Mouse (Mus musculus) kidney, adult 2 months (tissue): ENCODE results near the gene Mslnl.

Experiments
- CTCF ChIP-seq: fragments of 200-500 bp; conservative IDR thresholded peaks from 2 replicates; pipeline ENCODE4 v1.5.1; 2011; ENCODE audit warnings: low read depth, mild to moderate bottlenecking, control low read depth, low read length, moderate library complexity, mixed read lengths; ENCODE audit not compliant: insufficient read depth, insufficient read length
- POLR2A ChIP-seq: fragments of 200-500 bp; IDR thresholded peaks from one replicate; pipeline ENCODE4 v1.6.1; 2011; ENCODE audit warnings: low read depth, low read length, control low read depth

GRCm38 (mm10) chr17:25791320-25791842, 55.5 kb downstream of the Mslnl start:
- TF ChIP-seq CTCF (no peak), POLR2A (no peak)
